Mouse (Mus musculus) left cerebral cortex, adult 11 months (tissue): ENCODE results near the gene Gm16405.
"Not testable (repeated sequence)": the region's sequence is repeated elsewhere in the genome, so short reads cannot be mapped to it uniquely, and the experiment has no call there.

Experiments used
- DNase-seq: peaks from one replicate; pipeline ENCODE4 v3.0.0; 2022; ENCODE audit warnings: low spot score

Gene Gm16405

DNA sequence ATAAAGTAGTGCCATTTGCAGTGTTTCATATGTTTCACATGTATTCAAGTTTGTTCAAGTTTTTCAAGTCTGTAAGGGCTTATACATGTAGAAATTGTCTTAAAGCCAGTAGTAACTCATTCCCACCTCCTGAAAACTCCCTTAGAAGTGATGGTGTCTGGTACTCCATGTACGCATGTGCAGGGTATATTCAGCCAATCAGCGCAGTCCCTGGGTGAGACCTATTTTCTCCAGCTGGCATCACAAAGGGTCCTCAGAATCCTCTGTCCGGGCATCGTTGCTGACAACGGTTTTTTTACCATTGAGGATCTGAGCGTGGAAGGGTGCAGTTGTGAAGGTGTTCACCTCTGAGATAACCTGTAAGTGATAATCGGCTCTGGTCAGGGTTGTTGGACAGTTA is at the start of gene Gm16405:
TSS of gene Gm16405 (plus strand) at position 301 of the 400 bp plus-strand sequence.
- DNase-seq: not testable (repeated sequence)
